16 mouse cellular contexts compared by ENCODE assay signal in genomic region chr2:163758146-163758545, GRCm38 (mm10).
"Had no signal": no experiment of that assay in that cellular context is flagged by ENCODE, and none has a peak within 500 bp of the region (broad histone marks: within the 10 kb centered on the region; RNA-seq: fewer than 3 reads in every experiment).

No protein-coding gene starts in this region.

- ATAC-seq: forebrain, embryonic 13.5 days; forebrain, embryonic 14.5 days; forebrain, embryonic 15.5 days; forebrain, embryonic 16.5 days; forebrain, postnatal 0 days had no signal

- DNase-seq: cerebellum, postnatal 25 days; cerebellum, postnatal 36 days; embryo, embryonic 11 days; forebrain, postnatal 0 days; gastrocnemius, adult 2 months; gastrocnemius, postnatal 10 days; gastrocnemius, postnatal 14 days; gastrocnemius, postnatal 25 days; gastrocnemius, postnatal 36 days; heart, adult 11 months; heart, adult 18-20 months; heart, adult 2 months had no signal
